Mouse (Mus musculus): Measurements from ENCODE around the gene Gpm6a.

The Gpm6a gene

DNA sequence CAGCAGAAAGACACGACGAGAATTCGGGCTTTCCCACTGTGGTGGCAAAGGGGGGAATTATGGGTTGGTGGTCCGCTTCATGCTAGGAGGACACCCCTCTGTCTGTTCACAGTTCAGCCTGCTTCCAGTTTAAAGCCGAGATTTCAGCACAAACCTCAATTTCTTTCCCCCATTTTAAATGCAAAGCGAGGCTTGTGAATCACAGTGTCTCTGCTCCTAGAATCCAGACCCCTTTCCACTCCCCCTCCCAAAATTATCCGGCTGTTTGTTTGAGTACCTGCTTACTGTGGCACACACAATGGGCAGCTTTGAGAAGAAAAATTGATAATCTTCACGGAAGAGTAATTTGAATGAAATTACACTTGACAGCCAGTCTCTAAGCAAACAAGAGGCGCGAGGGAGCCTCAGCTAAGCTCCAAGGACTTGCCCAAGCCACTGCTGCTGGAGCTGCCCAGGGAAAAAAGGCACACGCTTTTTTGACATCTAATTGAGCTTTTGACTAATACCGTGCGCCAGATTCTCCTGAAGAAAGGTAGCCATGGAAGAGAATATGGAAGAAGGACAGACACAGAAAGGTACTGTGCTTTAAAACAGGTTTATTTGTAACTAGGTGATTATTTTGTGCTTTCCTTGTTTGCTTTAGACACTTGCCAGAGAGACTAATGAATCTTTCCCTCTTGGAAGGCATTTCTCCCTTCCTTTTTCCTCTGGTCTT, at the start of gene Gpm6a:
Gpm6a (plus strand) TSS at position 103 of the 715 bp plus-strand sequence.
- peak; percentile 77 for DNase-seq (ENCODE audit: inconsistent ontology term)

DNA sequence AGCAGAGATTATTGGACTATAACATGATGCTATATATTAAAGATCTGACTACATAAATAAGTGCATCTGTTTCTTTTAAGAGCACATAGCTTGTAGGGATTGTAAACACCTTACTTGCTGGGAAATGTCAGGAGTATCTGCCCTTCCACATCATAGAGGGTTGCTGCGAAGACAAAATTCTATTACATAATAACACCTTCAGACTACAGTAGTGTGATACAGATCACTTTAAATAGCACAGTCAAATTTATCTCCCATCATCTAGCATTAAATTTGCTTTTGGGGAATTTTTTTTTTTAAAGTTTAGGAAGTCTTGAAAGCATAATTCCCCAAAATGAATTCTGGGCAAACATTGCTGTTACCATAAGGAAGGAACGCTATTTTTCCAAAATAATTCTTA, 41.8 kb upstream of the Gpm6a start:
- no peak for DNase-seq (ENCODE audit: inconsistent ontology term)

DNA sequence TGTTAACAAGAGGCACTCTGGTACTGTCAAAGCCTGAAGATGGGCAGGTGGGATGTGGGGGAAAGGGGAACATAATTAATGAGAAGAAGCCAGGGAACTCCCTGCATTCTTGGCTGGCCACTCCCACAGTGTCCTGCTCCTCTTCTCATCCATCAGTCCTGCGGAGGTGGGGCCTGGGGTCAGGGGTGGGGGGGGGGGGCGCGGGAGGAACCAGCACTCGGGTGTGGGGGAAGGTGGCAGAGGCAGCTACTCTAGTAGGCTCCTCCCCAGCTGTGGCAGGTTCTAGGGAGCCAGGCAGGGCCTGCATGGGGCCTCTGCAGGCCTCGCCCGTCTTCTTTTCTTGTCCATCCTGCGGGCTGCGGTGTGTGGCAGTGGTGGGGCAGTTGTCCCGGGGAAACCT, 36.9 kb upstream of the Gpm6a start:
- no peak for DNase-seq (ENCODE audit: inconsistent ontology term)

DNA sequence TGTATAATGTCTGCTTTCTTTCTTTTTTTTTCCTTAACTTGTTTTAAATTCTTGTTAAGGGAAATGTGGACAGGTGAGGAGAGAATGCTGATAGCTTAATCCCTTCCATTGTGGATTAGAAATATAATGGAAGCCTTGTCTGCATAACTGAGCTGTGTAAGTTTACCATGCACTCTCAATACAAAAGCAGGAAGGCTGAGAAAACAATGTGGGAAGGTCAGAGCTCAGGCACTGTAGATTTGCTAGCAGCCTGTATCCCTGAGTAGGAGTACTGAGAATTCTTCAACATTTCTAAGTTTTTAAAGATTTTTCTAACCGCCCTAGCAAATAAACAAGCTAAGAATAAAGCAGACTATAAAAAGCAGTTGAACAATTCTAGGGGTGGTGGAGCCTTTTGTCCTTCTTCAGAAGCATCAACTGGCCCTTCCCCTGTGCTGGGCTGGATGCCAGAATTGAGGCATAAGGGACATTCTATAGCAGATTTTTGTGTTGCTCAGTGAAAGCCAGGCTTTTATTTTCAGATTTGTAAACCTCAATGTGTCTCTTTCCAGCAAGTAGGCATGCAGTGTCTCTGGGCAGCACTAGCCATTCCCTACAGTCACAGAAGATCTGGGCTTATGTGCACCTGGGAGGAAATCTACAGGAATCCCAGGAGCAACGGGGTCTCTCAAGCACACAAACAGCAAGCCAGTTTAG, 32.3 kb upstream of the Gpm6a start:
- peak; percentile 63 for DNase-seq (ENCODE audit: inconsistent ontology term)

DNA sequence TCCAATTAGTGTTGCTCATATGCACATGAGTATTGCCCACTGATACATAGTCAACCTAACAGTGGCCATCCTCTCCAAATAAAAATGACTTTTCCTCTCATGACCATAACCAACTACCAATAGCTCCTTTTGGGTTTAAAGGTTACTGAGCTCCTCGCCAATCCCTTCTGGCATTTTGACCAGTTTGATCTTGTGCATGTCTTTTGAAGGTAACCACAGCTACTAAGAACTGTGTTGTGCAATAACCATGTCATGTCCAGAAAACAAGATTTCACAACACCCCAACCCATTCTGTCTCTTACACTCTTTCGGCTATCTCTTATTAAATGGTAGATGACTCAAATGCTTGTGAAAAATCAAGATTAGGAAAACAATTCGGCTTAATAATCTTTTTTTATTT, 29.7 kb upstream of the Gpm6a start:
- no peak for DNase-seq (ENCODE audit: inconsistent ontology term)

DNA sequence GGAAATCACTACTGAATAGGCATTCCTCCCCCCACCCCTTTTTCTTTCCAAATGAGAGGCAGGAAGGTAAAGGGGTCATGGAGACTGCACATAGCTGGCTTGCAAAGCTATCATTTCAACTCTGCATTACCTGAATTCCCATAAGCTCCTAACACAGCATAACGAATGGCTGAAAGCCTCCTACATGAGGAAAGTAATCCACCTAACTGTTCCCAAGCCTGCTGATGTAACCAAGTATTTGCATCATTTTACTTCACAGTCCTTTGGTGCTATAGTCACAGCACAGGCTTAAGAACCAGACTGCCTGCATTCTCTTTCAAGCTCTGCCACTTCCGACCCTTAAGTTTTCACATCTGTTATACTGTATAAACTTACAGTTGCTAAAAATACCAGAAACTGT, 22.3 kb upstream of the Gpm6a start:
- no peak for DNase-seq (ENCODE audit: inconsistent ontology term)

DNA sequence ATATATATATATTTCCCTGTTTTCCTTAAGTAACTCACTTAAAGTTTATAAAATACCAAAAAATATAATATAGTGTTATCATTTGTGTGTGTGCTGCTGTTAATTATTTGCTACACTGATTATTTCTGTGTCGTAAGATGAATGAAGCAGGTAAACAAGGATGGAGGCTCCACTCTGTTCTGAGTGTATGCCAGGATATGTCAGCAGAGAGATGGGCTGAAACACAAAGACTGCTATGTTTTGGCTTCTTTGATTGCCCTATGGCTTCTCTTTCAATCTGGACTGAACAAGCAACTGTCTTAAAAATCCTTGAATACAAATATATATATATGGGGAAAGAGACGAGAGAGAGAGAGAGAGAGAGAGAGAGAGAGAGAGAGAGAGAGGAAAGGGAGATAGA, 1.3 kb upstream of the Gpm6a start:
- no peak for DNase-seq (ENCODE audit: inconsistent ontology term)

DNA sequence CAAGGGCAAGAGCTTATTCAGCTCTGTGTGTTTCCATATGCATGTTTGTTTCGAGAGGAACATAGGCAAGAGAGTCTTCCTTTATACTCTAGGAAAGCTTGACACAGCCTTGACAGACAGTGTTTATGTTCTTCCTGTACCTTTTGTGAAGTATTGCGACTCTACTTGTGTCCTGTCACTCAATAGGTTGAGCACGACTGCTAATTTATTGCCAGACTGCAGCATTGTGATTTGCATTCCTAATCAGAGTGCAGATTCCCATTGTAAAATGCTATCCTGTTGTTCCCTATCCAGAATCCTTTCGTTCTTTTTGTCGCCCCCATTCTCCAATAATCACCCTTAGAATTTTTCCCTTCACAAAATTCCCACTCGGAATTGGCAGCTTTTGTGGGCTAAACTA, 613 bp upstream of the Gpm6a start:
- peak; percentile 19 for DNase-seq (ENCODE audit: inconsistent ontology term)

DNA sequence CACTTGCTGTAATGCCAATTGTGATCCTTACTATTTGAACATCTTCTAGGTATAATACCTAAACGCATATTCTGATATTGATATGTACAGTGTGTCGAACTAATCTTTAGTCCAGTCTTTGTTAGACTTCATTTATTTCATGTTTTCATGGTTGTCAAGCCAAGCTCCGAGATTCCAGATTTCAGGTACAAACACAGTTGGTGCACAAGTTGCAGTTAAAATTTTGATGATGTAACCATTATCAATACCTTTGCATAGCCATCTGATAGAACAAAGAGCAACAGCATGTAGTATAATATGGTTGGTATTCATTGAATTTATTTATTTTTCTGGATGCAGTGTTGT, 785 bp downstream of the Gpm6a start:
- DNase-seq (ENCODE audit: inconsistent ontology term) = no peak

DNA sequence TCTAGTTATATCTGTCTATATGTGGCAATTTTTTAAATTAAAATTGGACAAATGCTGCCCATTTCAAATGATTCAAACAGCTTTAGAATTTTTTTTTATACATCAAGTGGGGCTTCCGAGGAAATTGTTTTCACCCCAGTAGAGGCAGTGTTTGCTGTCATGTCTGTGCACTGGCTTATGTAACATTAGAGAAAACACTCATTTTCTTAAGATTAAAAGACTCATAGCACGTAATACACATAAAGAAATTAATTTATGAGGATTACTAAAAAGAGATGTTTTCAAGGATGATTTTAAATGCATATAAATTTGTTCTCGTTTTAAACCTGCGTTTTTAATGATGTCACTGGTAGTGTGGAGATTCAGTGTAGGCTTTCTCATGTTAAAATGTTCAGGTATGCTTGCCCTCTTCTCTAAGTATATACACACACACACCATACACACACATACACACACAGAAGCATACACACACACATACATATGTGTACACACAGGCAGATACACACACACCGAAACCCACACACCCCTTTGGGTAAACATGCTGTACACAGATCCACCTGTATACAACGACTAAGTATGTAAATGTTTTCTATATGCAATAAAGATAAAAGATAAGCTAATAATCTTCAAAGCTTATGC, 1.4 kb downstream of the Gpm6a start:
- peak; percentile 70 for DNase-seq (ENCODE audit: inconsistent ontology term)

DNA sequence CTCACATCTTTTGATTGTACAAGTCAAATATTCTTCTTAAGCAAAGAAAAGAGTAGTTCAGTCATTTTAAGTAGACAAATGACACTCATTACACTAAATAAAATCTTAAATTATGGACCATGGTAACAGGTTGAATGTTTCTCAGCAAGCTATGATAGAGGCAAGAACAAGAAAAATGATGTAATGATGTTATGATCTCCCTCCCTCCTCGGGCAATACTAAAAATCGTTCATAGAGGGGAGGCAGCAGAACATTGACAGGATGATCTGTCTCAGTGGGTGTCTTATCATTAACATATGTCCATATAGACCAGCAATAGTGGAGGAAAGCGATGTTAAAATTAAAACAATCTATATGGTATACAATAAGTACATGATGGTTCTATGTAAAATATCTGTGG, 2.1 kb downstream of the Gpm6a start:
- peak; percentile 25 for DNase-seq (ENCODE audit: inconsistent ontology term)

DNA sequence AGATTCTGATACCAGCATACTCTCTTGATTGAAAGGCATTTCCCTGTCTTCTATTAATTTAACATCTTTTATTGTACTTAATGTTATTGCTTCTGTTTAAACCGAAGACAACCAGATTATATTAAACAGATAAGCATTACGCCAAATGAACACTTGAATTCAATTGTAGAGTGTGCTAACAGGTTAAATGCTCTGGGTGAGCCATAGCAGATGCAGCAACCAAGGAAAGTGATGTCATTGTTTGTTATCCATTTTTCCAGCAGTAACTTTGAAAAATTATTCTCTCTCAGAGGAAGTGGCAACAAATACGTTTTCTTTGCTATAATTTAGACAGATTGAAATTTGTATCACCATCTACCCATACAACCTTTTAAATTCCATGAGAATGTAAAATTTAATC, 2.9 kb downstream of the Gpm6a start:
- DNase-seq (ENCODE audit: inconsistent ontology term) = peak; percentile 32

DNA sequence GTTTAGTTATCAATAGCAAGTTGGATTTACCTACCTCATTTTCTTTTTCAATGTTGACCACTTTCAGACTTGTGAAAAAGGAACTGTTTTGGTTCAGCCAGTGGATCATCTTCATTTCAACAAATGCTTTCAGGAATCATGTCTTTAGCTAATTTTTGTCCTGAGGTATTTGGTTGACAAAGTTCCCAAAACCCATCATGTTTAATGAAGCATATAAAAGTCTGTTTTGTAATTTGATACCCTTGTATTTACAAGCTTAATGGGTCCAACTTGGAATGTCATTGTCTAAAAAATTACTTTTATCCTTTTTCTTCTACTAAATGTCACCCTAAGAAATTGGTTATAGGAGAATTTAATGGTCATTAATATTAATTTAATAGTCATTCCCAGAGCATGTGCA, 6.9 kb downstream of the Gpm6a start:
- DNase-seq (ENCODE audit: inconsistent ontology term) = peak; percentile 82

DNA sequence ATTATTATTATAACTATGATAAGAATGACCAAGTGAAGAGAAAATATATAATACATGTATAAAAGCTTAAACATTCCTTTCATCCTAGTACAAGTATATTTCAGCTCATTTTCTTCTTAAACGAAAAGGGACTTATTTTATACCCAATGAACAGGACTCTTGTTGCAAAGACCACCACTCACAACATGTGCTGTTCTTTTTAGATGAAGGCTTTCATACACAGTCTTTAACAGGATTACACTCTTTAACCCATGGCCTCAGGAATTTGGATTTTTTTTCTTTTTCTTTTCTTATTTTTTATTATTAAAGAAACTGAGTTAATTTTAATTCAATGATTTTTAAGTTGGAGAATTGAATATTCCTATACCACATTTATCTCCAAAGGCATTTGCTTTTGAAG, 20.4 kb downstream of the Gpm6a start:
- DNase-seq (ENCODE audit: inconsistent ontology term) = no peak

DNA sequence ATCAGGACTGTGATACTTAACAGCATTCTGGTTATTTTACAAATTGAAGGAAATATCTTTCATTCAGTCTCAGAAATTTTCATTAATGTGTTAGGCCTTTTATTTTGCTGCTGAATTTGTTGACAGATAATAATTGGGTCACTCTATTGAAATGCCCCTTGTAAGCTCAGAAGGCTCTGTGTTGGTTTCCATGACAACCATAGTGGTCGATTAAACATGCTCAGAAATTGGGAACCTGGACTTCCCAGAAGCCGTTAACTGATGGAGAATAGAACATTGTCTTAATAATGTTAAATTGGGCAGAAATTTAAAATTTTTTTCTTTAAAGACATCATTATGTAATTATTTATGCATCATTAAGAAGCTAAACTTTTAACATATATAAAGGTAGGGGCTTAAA, 20.9 kb downstream of the Gpm6a start:
- DNase-seq (ENCODE audit: inconsistent ontology term) = peak; percentile 85

DNA sequence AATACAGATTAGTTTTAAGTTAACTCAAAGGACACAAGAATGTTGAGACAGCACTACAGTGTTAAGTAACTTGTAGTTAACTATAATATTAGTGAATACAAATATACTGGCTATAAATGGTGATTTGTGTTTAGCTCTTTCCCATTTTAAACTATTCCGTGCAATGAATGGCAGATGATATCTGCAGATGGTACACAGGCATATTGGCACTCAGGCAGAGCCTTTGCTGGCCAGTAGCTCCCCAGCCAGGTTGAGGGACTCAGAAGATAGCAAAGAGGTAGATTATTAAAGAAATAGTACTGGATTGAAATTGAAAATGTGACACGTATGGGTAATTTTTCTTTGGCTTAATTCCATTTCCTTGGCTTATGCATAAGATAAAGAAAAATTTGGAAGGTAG, 21.3 kb downstream of the Gpm6a start:
- DNase-seq (ENCODE audit: inconsistent ontology term) = no peak

DNA sequence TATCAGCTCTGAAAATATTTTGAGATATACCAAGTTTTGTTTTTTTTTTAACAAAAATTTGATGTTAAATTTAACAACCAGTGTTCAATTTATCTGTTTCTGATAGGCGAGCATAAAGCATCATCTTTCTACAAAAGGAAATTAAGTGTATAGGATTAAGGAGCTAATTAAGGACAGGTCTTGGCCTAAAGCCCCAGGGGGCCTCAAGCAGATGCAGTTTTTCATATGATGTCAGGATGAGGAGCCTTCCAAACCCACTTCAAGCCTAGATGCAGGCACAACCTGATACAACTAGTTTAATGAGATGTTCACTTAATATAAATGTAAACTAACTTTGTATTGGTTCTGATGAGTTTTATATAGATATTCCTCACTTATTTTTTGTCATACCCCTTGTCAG, 22.0 kb downstream of the Gpm6a start:
- no peak for DNase-seq (ENCODE audit: inconsistent ontology term)

DNA sequence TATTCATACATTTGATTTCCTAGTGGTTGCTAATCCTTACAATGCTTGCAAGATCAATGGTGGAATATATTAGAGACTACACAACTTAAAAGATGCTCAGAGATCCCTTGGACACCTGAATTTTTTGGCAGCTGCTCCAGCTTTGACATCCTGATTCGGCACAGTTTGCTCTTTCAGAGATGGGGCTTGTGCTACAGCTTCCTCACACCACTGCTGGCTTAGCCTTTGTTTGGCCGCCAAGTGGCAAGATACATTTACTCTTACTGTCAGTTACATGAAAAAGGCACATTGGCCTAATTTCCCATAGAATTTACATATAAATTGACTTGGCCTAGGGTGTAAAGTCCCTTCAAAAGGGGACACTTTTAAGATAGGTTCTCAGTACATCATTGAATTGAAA, 32.1 kb downstream of the Gpm6a start:
- no peak for DNase-seq (ENCODE audit: inconsistent ontology term)

DNA sequence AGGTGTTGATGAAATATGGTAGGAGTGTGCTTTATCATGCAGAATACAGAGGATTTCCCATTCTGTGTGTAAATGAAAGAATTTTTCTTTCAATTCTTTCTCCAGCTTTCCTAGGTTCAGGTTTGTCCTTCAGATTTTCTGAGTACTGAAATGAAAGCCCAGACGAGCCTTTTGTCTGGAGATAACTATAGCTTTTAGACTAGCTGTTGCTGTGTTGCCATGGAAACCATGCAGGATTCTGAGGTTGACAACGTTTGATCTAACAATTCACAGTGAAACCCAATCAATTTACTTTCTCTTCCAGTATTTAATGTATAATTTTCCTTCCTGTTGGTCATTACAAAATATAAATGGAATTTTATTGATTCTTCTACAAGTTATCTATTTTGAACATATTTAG, 34.5 kb downstream of the Gpm6a start:
- no peak for DNase-seq (ENCODE audit: inconsistent ontology term)

DNA sequence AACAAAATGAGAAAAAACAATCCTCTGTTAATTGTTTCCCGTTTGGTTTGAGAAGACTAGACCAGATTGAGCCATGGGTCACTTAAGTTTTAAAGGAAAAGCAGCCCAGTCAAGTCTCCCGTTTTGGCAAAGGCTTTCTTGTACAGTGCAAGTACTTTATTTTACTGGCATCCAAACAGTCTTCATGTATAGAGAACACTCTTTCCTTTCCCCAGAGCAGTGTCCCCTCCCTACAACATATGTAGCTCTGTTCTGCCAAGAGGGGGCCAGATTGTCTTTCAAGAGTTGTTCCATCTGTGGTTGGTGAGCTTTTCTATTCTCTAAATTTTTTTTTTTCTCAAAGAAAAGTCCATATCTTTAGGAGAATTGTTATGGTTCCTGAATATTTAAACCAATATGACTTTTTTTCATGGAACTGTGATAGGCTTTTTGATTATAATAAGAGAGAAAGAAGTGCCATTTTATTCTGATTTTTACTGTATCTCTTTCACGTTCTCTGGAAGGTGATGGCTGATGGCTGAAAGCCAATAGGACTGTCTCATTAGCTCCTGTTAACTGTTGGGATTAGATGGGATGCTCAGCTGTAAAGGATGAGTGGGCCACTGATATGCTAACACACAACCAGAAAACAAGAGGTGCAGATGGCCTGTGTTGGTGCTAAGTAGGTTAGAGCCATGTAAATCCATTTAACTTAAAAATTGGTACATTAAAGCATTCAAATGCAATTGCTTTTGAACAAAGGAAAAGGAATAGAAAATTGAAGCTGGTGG, 37.4 kb downstream of the Gpm6a start:
- DNase-seq (ENCODE audit: inconsistent ontology term) = no peak

DNA sequence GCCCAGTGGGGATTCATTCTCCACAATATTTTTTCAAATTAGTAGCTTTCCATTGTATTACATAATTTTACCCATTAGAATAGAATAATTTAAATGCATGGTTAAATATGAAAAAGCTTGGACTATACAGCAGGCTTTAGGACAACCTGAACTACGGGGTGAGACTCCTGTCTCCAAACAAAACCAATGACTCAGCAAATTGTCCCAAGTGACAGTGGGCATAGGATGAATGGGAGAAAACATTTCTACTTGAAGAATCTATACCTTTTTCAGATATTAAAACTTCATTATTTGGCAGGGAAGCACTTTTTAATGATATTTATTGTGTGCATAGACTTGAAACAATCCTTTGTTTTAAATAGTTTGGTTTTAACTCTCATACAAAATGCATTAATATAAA, 41.0 kb downstream of the Gpm6a start:
- no peak for DNase-seq (ENCODE audit: inconsistent ontology term)

DNA sequence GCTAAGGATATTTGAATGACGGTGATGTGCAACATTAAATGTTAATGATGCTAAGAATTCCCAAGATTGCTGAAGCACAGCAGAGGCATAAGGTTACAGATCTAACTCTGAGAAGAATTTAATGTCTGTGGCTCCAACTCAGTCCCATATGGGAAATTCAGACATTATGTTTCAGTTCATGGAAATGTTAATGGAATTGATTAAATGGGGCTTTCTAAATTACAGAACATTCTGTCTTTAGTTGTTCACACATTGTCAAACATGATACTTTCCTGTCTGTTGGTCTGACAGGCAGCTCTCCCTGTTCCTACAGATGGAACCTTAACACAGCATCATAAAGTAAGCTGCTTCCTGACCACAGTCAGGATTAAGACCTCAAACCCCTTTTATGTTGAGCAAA, 47.8 kb downstream of the Gpm6a start:
- DNase-seq (ENCODE audit: inconsistent ontology term) = no peak

DNA sequence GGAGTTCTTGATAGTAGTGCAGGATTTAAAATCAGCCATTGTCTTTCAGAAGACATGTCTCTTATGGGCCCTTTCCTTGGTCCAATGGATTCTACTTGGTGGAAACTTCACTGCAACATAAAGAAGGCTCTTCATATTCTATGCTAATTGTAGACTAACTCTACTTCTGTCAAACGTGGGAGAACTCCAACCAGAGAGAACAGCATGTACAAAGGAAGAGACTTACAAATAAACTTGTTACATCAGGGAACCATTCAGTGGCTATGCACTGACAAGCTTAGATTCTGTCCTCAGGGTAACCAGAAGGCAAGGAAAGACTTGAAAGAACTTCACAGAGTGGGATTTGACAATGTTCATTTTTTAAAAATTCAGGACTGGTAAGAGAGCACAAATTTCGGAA, 48.3 kb downstream of the Gpm6a start:
- no peak for DNase-seq (ENCODE audit: inconsistent ontology term)
